In genomic region chr12:91383516-91384264, GRCm38 (mm10) we compare ENCODE assay signal across 8 mouse cellular contexts. TPM values are rescaled to one million over a fixed set of nuclear protein-coding genes. Genes with fewer than 3 reads are reported as not detected.
A peak's percentile ranks its signal among the peaks of the same experiment; 100 is the strongest.
DNase-seq lines count a peak whose midpoint lies in the region; ATAC-seq and TF ChIP-seq lines count a peak whose summit lies in the region.

No protein-coding gene starts in this region.

- H3K4me1 ChIP-seq in heart, embryonic 15.5 days (replicated peaks) = peaks cover 10% of the 10 kb centered on the region
- 0 out of 2 replicates have a peak, but pooled peaks cover 6% of the 10 kb centered on the region for H3K4me1 ChIP-seq in limb, embryonic 15.5 days
- peaks cover 3% of the 10 kb centered on the region; the same call in 1 of the 2 replicates for H3K4me1 ChIP-seq in midbrain, postnatal 0 days (ENCODE audit: insufficient read depth, low read length)

- no peaks in the 10 kb centered on the region for H3K36me3 ChIP-seq in heart, embryonic 15.5 days
- no peaks in the 10 kb centered on the region for H3K36me3 ChIP-seq in limb, embryonic 15.5 days
- no peaks in the 10 kb centered on the region for H3K36me3 ChIP-seq in midbrain, postnatal 0 days (ENCODE audit: insufficient read depth, low read length)

- 3% methylated on average over 22 of the region's 22 CpGs for WGBS in heart, embryonic 15.5 days
- WGBS in limb, embryonic 15.5 days = 2% methylated on average over 22 of the region's 22 CpGs
- WGBS in midbrain, postnatal 0 days = 5% methylated on average over 22 of the region's 22 CpGs

- peak; percentile 12 for DNase-seq in gastrocnemius, postnatal 14 days
- DNase-seq in gastrocnemius, postnatal 10 days = no peak
- DNase-seq in CD4-positive helper T cell, adult 2 months (ENCODE audit: low read depth, low spot score) = peak; percentile 6
- DNase-seq in c-Kit-positive CD71-positive TER-119-positive erythroid progenitor cells, embryonic 14.5 days (ENCODE audit: low spot score) = peak; percentile 32
- peak; percentile 8 for DNase-seq in midbrain, postnatal 0 days (ENCODE audit: low spot score)
- no peak for DNase-seq in thymus, postnatal 36 days

- H3K9me3 ChIP-seq in heart, embryonic 15.5 days (replicated peaks) = no peaks in the 10 kb centered on the region
- H3K9me3 ChIP-seq in limb, embryonic 15.5 days = no peaks in the 10 kb centered on the region
- no peaks in the 10 kb centered on the region for H3K9me3 ChIP-seq in midbrain, postnatal 0 days (ENCODE audit: low read length)

- intact Hi-C loops in gastrocnemius, postnatal 14 days (cut with DNase I; ENCODE audit: low total_unique reads) = no loop called here

- H3K27ac ChIP-seq in heart, embryonic 15.5 days = no peak overlapping the region; the same call in 1 of the 2 replicates
- no peak overlapping the region for H3K27ac ChIP-seq in limb, embryonic 15.5 days
- H3K27ac ChIP-seq in midbrain, postnatal 0 days (ENCODE audit: low read depth, low read length) = no peak overlapping the region

- H3K9ac ChIP-seq in heart, embryonic 15.5 days = peak overlapping the region; percentile 62
- H3K9ac ChIP-seq in limb, embryonic 15.5 days = peak overlapping the region; percentile 50
- peak overlapping the region; percentile 50 for H3K9ac ChIP-seq in midbrain, postnatal 0 days (replicated peaks; ENCODE audit: low read length, poor library complexity, severe bottlenecking)

- no peak for TF ChIP-seq CTCF in midbrain, postnatal 0 days (IDR thresholded peaks at IDR 0.05)

- H3K4me2 ChIP-seq in heart, embryonic 15.5 days = peak overlapping the region; percentile 95
- H3K4me2 ChIP-seq in limb, embryonic 15.5 days = peak overlapping the region; percentile 92
- H3K4me2 ChIP-seq in midbrain, postnatal 0 days (ENCODE audit: low read depth, low read length, poor library complexity, severe bottlenecking) = peak overlapping the region; percentile 96

- no peaks in the 10 kb centered on the region for H3K27me3 ChIP-seq in heart, embryonic 15.5 days
- H3K27me3 ChIP-seq in limb, embryonic 15.5 days = no peaks in the 10 kb centered on the region
- H3K27me3 ChIP-seq in midbrain, postnatal 0 days (ENCODE audit: insufficient read depth, low read length) = no peaks in the 10 kb centered on the region

- ATAC-seq in heart, embryonic 15.5 days (replicated peaks; ENCODE audit: insufficient number of reproducible peaks, insufficient read depth, low FRiP score, low read depth) = peak; percentile 47; the same call in 1 of the 2 replicates
- ATAC-seq in limb, embryonic 15.5 days (ENCODE audit: insufficient number of reproducible peaks, low FRiP score, low TSS enrichment, low read depth) = peak; percentile 21; the same call in 1 of the 2 replicates
- ATAC-seq in midbrain, postnatal 0 days (ENCODE audit: low FRiP score) = peak; percentile 59

- peak overlapping the region; percentile 83 for H3K4me3 ChIP-seq in heart, embryonic 15.5 days
- peak overlapping the region; percentile 66 for H3K4me3 ChIP-seq in limb, embryonic 15.5 days
- peak overlapping the region; percentile 61 for H3K4me3 ChIP-seq in midbrain, postnatal 0 days (ENCODE audit: low read depth, low read length)

RNA-seq across cellular contexts. Expression of gene Cep128, which starts 0.5 kb away (rescaled TPM):
- total RNA-seq in gastrocnemius, postnatal 14 days (2021) = 1 to 10 TPM; 1.4 to 1.6 TPM
- 1 to 10 TPM; 5.1 to 6.0 TPM for total RNA-seq in gastrocnemius, postnatal 10 days (2021)
- 10.2 and 10.8 TPM in 2 replicates for polyA plus RNA-seq in heart, embryonic 15.5 days (2015; fragmentation: Nextera tagmentation; extraction: Ambion mirVana)
- 7.6 and 8.4 TPM in 2 replicates for polyA plus RNA-seq in limb, embryonic 15.5 days (2015; fragmentation: Nextera tagmentation; extraction: Ambion mirVana)
- 8.4 and 11.4 TPM in 2 replicates for total RNA-seq in midbrain, postnatal 0 days (2014; rRNA removed)
- polyA plus RNA-seq in midbrain, postnatal 0 days (2015; fragmentation: Nextera tagmentation; extraction: Ambion mirVana) = 3.0 and 3.3 TPM in 2 replicates

RNA-seq across cellular contexts. Expression of gene Tshr, which starts 0.7 kb away (rescaled TPM):
- 1 to 10 TPM in 1 of 2 experiments, under 1 TPM in 1; 0.40 to 1.0 TPM for total RNA-seq in gastrocnemius, postnatal 14 days (2021)
- total RNA-seq in gastrocnemius, postnatal 10 days (2021) = 1 to 10 TPM; 1.3 to 1.9 TPM
- polyA plus RNA-seq in heart, embryonic 15.5 days (2015; fragmentation: Nextera tagmentation; extraction: Ambion mirVana) = 0.06 and 0.10 TPM in 2 replicates
- polyA plus RNA-seq in limb, embryonic 15.5 days (2015; fragmentation: Nextera tagmentation; extraction: Ambion mirVana) = 0.76 and 1.2 TPM in 2 replicates
- 0.55 and 0.57 TPM in 2 replicates for total RNA-seq in midbrain, postnatal 0 days (2014; rRNA removed)
- polyA plus RNA-seq in midbrain, postnatal 0 days (2015; fragmentation: Nextera tagmentation; extraction: Ambion mirVana) = 0.50 and 0.53 TPM in 2 replicates

Comparison
In these comparisons a context has a peak if more than half of its experiments do, and no peak if none do; other contexts are left out.
1. DNase-seq: peak in gastrocnemius, postnatal 14 days (single experiment), CD4-positive helper T cell, adult 2 months (single experiment), c-Kit-positive CD71-positive TER-119-positive erythroid progenitor cells, embryonic 14.5 days (single experiment) and midbrain, postnatal 0 days (single experiment); none in gastrocnemius, postnatal 10 days (single experiment) and thymus, postnatal 36 days (0 of 2).
2. Peak in every context shown above with its lines, with median percentiles within 50 percentile points of each other: ATAC-seq, H3K4me2 ChIP-seq, H3K4me3 ChIP-seq and H3K9ac ChIP-seq.